Mouse (Mus musculus): ENCODE results near the gene Gabrr3. TPM values are rescaled to one million over a fixed set of nuclear protein-coding genes. Genes with fewer than 3 reads are reported as not detected.

Gene Gabrr3
- not detected in 2 replicates for total RNA-seq (2014; rRNA removed)
- polyA plus RNA-seq (2012; rRNA removed): not detected in 2 replicates

GRCm38 (mm10) chr16:59407032-59407431, at the start of gene Gabrr3:
Gene Gabrr3 (plus strand): TSS chr16:59407332.
- DNase-seq (ENCODE audit: extremely low read depth, low read depth, low spot score): no peak
- H3K79me2 ChIP-seq (ENCODE audit: control insufficient read depth, insufficient read depth, low read length): no peaks in the 10 kb centered on the region
- H3K27me3 ChIP-seq (ENCODE audit: control insufficient read depth, insufficient read depth, low read length): no peaks in the 10 kb centered on the region
- H3K36me3 ChIP-seq (ENCODE audit: control insufficient read depth, insufficient read depth, low read length): no peaks in the 10 kb centered on the region
- H3K27ac ChIP-seq (replicated peaks; ENCODE audit: insufficient read depth, low read depth, low read length): no peak within 1 kb of the TSS
- H3K9ac ChIP-seq (ENCODE audit: low read depth, low read length): no peak within 1 kb of the TSS
- peaks cover 1% of the 10 kb centered on the region; the same call in 1 of the 2 replicates for H3K4me1 ChIP-seq (ENCODE audit: control insufficient read depth, insufficient read depth, low read length)
- WGBS: 70% methylated on average over 5 of the region's 5 CpGs
- no peak within 1 kb of the TSS for H3K4me3 ChIP-seq (ENCODE audit: insufficient read depth, low read depth, low read length)
- TF ChIP-seq CTCF (IDR thresholded peaks at IDR 0.05; ENCODE audit: low read depth, low read length): no peak
- no peak for TF ChIP-seq POLR2A (IDR thresholded peaks at IDR 0.05; ENCODE audit: extremely low read depth, insufficient read depth, low read length)

DNA sequence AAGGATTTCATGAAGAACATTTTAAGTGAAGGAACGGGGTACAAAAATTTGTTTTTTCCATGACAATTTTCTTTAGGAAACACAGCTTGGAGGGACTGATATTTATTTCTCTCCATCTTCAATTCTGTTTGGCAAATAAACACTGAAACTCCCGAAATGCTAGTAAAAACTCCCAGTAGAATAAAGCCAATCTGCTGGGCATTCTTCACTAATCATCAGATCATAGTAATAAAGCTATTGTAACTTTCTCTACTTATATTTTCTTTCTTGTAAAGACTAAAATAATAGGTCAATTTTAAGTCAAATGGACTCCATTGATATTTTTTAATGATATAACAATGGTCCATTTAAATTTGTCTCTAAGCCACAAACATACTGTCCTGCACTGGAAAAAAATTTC, 43.2 kb upstream of the Gabrr3 start, which contains the start of gene Olfr209:
Gene Olfr209, minus strand, starts transcription at position 101 of the 400 bp plus-strand sequence.
- Histone ChIP-seq H3K36me3 (ENCODE audit: control insufficient read depth, insufficient read depth, low read length) (no peaks in the 10 kb centered on the region), H3K4me3 (ENCODE audit: insufficient read depth, low read depth, low read length) (no peak within 1 kb of the TSS), H3K27ac (replicated peaks; ENCODE audit: insufficient read depth, low read depth, low read length) (no peak within 1 kb of the TSS), H3K4me1 (ENCODE audit: control insufficient read depth, insufficient read depth, low read length) (no peaks in the 10 kb centered on the region), H3K79me2 (ENCODE audit: control insufficient read depth, insufficient read depth, low read length) (no peaks in the 10 kb centered on the region), H3K9ac (ENCODE audit: low read depth, low read length) (no peak within 1 kb of the TSS), H3K27me3 (ENCODE audit: control insufficient read depth, insufficient read depth, low read length) (no peaks in the 10 kb centered on the region)
- 71% methylated on average over 2 of the region's 2 CpGs for WGBS
- TF ChIP-seq CTCF (IDR thresholded peaks at IDR 0.05; ENCODE audit: low read depth, low read length): no peak
- TF ChIP-seq POLR2A (IDR thresholded peaks at IDR 0.05; ENCODE audit: extremely low read depth, insufficient read depth, low read length): no peak
- DNase-seq (ENCODE audit: extremely low read depth, low read depth, low spot score): no peak

GRCm38 (mm10) chr16:59393300-59393699, 13.8 kb upstream of the Gabrr3 start:
- Histone ChIP-seq H3K79me2 (ENCODE audit: control insufficient read depth, insufficient read depth, low read length) (no peaks in the 10 kb centered on the region), H3K9ac (ENCODE audit: low read depth, low read length) (no peak overlapping the region), H3K27ac (replicated peaks; ENCODE audit: insufficient read depth, low read depth, low read length) (no peak overlapping the region), H3K36me3 (ENCODE audit: control insufficient read depth, insufficient read depth, low read length) (no peaks in the 10 kb centered on the region), H3K4me3 (ENCODE audit: insufficient read depth, low read depth, low read length) (no peak overlapping the region), H3K27me3 (ENCODE audit: control insufficient read depth, insufficient read depth, low read length) (no peaks in the 10 kb centered on the region), H3K4me1 (ENCODE audit: control insufficient read depth, insufficient read depth, low read length) (no peaks in the 10 kb centered on the region)
- 49% methylated on average over 3 of the region's 3 CpGs for whole genome bisulfite sequencing
- TF ChIP-seq POLR2A (IDR thresholded peaks at IDR 0.05; ENCODE audit: extremely low read depth, insufficient read depth, low read length) (no peak), CTCF (IDR thresholded peaks at IDR 0.05; ENCODE audit: low read depth, low read length) (no peak)
- DNase-seq (ENCODE audit: extremely low read depth, low read depth, low spot score): no peak

- no peak overlapping the region for H3K27ac ChIP-seq (replicated peaks; ENCODE audit: insufficient read depth, low read depth, low read length)
- H3K9ac ChIP-seq (ENCODE audit: low read depth, low read length): no peak overlapping the region
- no peaks in the 10 kb centered on the region for H3K27me3 ChIP-seq (ENCODE audit: control insufficient read depth, insufficient read depth, low read length)
- TF ChIP-seq CTCF (IDR thresholded peaks at IDR 0.05; ENCODE audit: low read depth, low read length) (peak; percentile 20; the same call in 1 of the 2 replicates), POLR2A (IDR thresholded peaks at IDR 0.05; ENCODE audit: extremely low read depth, insufficient read depth, low read length) (no peak)
- WGBS: 68% methylated on average over 7 of the region's 7 CpGs
- no peak for DNase-seq (ENCODE audit: extremely low read depth, low read depth, low spot score)
- H3K4me3 ChIP-seq (ENCODE audit: insufficient read depth, low read depth, low read length): no peak overlapping the region
- H3K4me1 ChIP-seq (ENCODE audit: control insufficient read depth, insufficient read depth, low read length): no peaks in the 10 kb centered on the region
- no peaks in the 10 kb centered on the region for H3K36me3 ChIP-seq (ENCODE audit: control insufficient read depth, insufficient read depth, low read length)
- no peaks in the 10 kb centered on the region for H3K79me2 ChIP-seq (ENCODE audit: control insufficient read depth, insufficient read depth, low read length)
These were observed 6.0 kb upstream of the Gabrr3 start for GRCm38 (mm10) chr16:59401102-59401501.

GRCm38 (mm10) chr16:59401985-59402384, 5.1 kb upstream of the Gabrr3 start:
- H3K79me2 ChIP-seq (ENCODE audit: control insufficient read depth, insufficient read depth, low read length): no peaks in the 10 kb centered on the region
- no peak overlapping the region for H3K27ac ChIP-seq (replicated peaks; ENCODE audit: insufficient read depth, low read depth, low read length)
- H3K4me1 ChIP-seq (ENCODE audit: control insufficient read depth, insufficient read depth, low read length): no peaks in the 10 kb centered on the region
- no peaks in the 10 kb centered on the region for H3K36me3 ChIP-seq (ENCODE audit: control insufficient read depth, insufficient read depth, low read length)
- no peak overlapping the region for H3K9ac ChIP-seq (ENCODE audit: low read depth, low read length)
- TF ChIP-seq POLR2A (IDR thresholded peaks at IDR 0.05; ENCODE audit: extremely low read depth, insufficient read depth, low read length): no peak
- no peak for TF ChIP-seq CTCF (IDR thresholded peaks at IDR 0.05; ENCODE audit: low read depth, low read length)
- H3K4me3 ChIP-seq (ENCODE audit: insufficient read depth, low read depth, low read length): no peak overlapping the region
- DNase-seq (ENCODE audit: extremely low read depth, low read depth, low spot score): no peak
- 78% methylated on average over 4 of the region's 4 CpGs for WGBS
- H3K27me3 ChIP-seq (ENCODE audit: control insufficient read depth, insufficient read depth, low read length): no peaks in the 10 kb centered on the region

GRCm38 (mm10) chr16:59403684-59404083, 3.4 kb upstream of the Gabrr3 start:
- Histone ChIP-seq H3K4me1 (ENCODE audit: control insufficient read depth, insufficient read depth, low read length) (peaks cover 1% of the 10 kb centered on the region; the same call in 1 of the 2 replicates), H3K9ac (ENCODE audit: low read depth, low read length) (no peak overlapping the region), H3K36me3 (ENCODE audit: control insufficient read depth, insufficient read depth, low read length) (no peaks in the 10 kb centered on the region), H3K27ac (replicated peaks; ENCODE audit: insufficient read depth, low read depth, low read length) (no peak overlapping the region), H3K27me3 (ENCODE audit: control insufficient read depth, insufficient read depth, low read length) (no peaks in the 10 kb centered on the region), H3K4me3 (ENCODE audit: insufficient read depth, low read depth, low read length) (no peak overlapping the region), H3K79me2 (ENCODE audit: control insufficient read depth, insufficient read depth, low read length) (no peaks in the 10 kb centered on the region)
- whole genome bisulfite sequencing: 9% methylated on average over 4 of the region's 4 CpGs
- no peak for TF ChIP-seq POLR2A (IDR thresholded peaks at IDR 0.05; ENCODE audit: extremely low read depth, insufficient read depth, low read length)
- peak; percentile 38 for TF ChIP-seq CTCF (IDR thresholded peaks at IDR 0.05; ENCODE audit: low read depth, low read length)
- peak; percentile 36 for DNase-seq (ENCODE audit: extremely low read depth, low read depth, low spot score)
